Mouse (Mus musculus): ENCODE data around the gene Rnf2.

DNA sequence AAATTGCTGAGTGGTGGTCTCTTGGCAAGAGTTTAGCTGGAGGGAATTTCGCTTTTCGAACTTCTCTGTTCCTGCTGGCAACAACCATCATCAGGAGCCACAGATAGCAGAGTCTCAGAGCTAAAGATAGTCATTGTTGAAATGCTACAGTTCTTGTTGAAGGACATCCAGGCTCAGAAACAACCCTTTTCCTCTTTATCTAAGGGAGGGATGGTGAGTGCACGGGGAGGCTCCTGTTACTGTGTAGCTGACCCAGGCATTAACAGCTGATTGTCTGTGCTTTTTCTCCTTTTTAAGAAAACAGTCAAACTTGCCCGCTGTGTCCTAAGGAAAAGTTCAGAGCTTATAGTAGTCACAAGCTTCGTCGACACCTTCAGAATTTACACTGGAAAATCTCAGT, 65.3 kb downstream of the Rnf2 start:
- TF ChIP-seq POLR2A (IDR thresholded peaks at IDR 0.05; ENCODE audit: borderline replicate concordance, control insufficient read depth, low read depth, low read length): no peak
- no peak for TF ChIP-seq CTCF (IDR thresholded peaks at IDR 0.05; ENCODE audit: control insufficient read depth, insufficient read depth, low read length)
